Mouse (Mus musculus): ENCODE measurements around the gene Grhl3. TPM values are rescaled to one million over a fixed set of nuclear protein-coding genes. Genes with fewer than 3 reads are reported as not detected.
A peak's percentile ranks its signal among the peaks of the same experiment; 100 is the strongest.

Gene Grhl3
- total RNA-seq, 2 experiments from 2014 or later: 0.36 to 0.62 TPM

GRCm38 (mm10) chr4:135501587-135501986 is 71.8 kb downstream of the Grhl3 start:
- DNase-seq (ENCODE audit: extremely low spot score in 1 of 2, low spot score in 2 of 2): no peak
- intact Hi-C loops (cut with DNase I): no loop called here

GRCm38 (mm10) chr4:135499831-135500230 is 73.6 kb downstream of the Grhl3 start:
- no peak for DNase-seq (ENCODE audit: extremely low spot score in 1 of 2, low spot score in 2 of 2)
- intact Hi-C loops (cut with DNase I): no loop called here

GRCm38 (mm10) chr4:135498136-135498535 is 75.3 kb downstream of the Grhl3 start:
- intact Hi-C loops (cut with DNase I): no loop called here
- DNase-seq (ENCODE audit: extremely low spot score in 1 of 2, low spot score in 2 of 2): peak in 1 of 2 experiments; percentile 46

GRCm38 (mm10) chr4:135495810-135496209 is 77.6 kb downstream of the Grhl3 start:
- peak; percentile 32 to 69 for DNase-seq (ENCODE audit: extremely low spot score in 1 of 2, low spot score in 2 of 2)
- intact Hi-C loops (cut with DNase I): no loop called here

GRCm38 (mm10) chr4:135495397-135495791 is 78.0 kb downstream of the Grhl3 start:
- intact Hi-C loops (cut with DNase I): no loop called here
- DNase-seq (ENCODE audit: extremely low spot score in 1 of 2, low spot score in 2 of 2): no peak

GRCm38 (mm10) chr4:135494521-135495396 is 78.7 kb downstream of the Grhl3 start, which contains the start of the genes Stpg1 and Nipal3:
TSS of gene Stpg1 (plus strand) at chr4:135494790.
TSS of gene Nipal3 (minus strand) at chr4:135495038.
- peak; percentile 90 to 91 for DNase-seq (ENCODE audit: extremely low spot score in 1 of 2, low spot score in 2 of 2)
- intact Hi-C loops (cut with DNase I): no loop called here

GRCm38 (mm10) chr4:135493691-135494520 is 79.5 kb downstream of the Grhl3 start:
- intact Hi-C loops (cut with DNase I): no loop called here
- peak in 1 of 2 experiments; percentile 48 for DNase-seq (ENCODE audit: extremely low spot score in 1 of 2, low spot score in 2 of 2)

GRCm38 (mm10) chr4:135493271-135493670 is 80.2 kb downstream of the Grhl3 start:
- intact Hi-C loops (cut with DNase I): no loop called here
- DNase-seq (ENCODE audit: extremely low spot score in 1 of 2, low spot score in 2 of 2): no peak

Small RNAs within 50 kb of the gene (microRNA-seq; reads per million reads assigned to microRNA genes)
- gene Gm25317: not detected

Other genes with a start within 250 kb of the Grhl3 start
- 100 to 1,000 TPM; 133 to 134 TPM for gene Srrm1, start 220.3 kb downstream of the Grhl3 start, total RNA-seq (2021)
- under 1 TPM; 0.36 to 0.54 TPM for gene Ncmap, start 175.4 kb downstream of the Grhl3 start, total RNA-seq (2021)
- gene Rcan3, start 139.8 kb downstream of the Grhl3 start, total RNA-seq (2021): 10 to 100 TPM; 47.6 to 54.9 TPM
- gene Stpg1, start 78.8 kb downstream of the Grhl3 start, total RNA-seq (2021): 1 to 10 TPM in 1 of 2 experiments, under 1 TPM in 1; 0.81 to 1.3 TPM
- gene Nipal3, start 78.6 kb downstream of the Grhl3 start, total RNA-seq (2021): 10 to 100 TPM; 90.9 to 96.8 TPM
- under 1 TPM; 0.24 to 0.26 TPM for gene Ifnlr1, start 112.7 kb upstream of the Grhl3 start, total RNA-seq (2021)
- gene Il22ra1, start 154.5 kb upstream of the Grhl3 start, total RNA-seq (2021): under 1 TPM; 0.57 to 0.69 TPM
- gene Myom3, start 186.1 kb upstream of the Grhl3 start, total RNA-seq (2021): 1 to 10 TPM; 1.2 to 1.6 TPM